Mouse (Mus musculus) E14TG2a.4 (cell line): Measurements from ENCODE around the gene Rabep1.

ENCODE experiments used
- CTCF ChIP-seq: conservative IDR thresholded peaks from 2 replicates; pipeline ENCODE4 v1.5.1; 2014; ENCODE audit warnings: low read length
- NANOG ChIP-seq: IDR thresholded peaks from 2 replicates; pipeline ENCODE4 v1.6.1; 2014; ENCODE audit warnings: borderline replicate concordance, low read length, mixed read lengths
- POU5F1 ChIP-seq: IDR thresholded peaks from 2 replicates; pipeline ENCODE4 v1.6.1; 2014; ENCODE audit warnings: low read length, borderline replicate concordance

DNA sequence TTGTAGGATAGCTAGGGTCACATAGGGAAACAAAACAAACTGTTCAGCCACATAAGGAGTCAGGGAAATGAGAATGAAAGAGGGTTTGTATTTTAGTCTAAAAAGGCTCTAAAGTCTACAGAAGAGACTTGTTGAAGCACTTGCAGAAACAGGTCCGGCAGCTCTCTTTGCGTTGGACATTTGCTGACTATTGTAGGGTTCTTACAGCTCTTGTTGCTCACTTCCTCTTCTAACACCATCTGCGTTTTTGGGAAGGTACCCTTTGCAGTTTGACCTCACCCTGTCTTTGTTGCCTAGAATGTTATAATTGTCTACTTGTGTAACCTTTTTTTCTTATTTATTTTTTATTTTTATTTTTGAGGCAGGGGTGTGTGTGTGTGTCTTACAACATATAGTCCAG, 53.1 kb downstream of the Rabep1 start:
- TF ChIP-seq CTCF (no peak), NANOG (no peak), POU5F1 (no peak)
